Mouse (Mus musculus) splenic B cell, adult 2 months (primary cell): ENCODE measurements at regions not wholly inside any gene's neighbourhood (a gene's known extent, or its start where the extent isn't known, plus 50 kb on each side); places are given as distances from the start of the nearest gene placed in this dataset.

Source experiments
- DNase-seq: peaks from one replicate; pipeline ENCODE4 v3.0.0-alpha.2; 2011; ENCODE audit warnings: low read depth, low spot score
- H3K27me3 ChIP-seq: 2 replicates; pipeline ENCODE4 v1.6.1; 2012; ENCODE audit warnings: mild to moderate bottlenecking, low read length, moderate library complexity, mixed read lengths; ENCODE audit not compliant: control insufficient read depth, poor library complexity, insufficient read depth, severe bottlenecking
- H3K36me3 ChIP-seq: 2 replicates; pipeline ENCODE4 v1.6.1; 2012; ENCODE audit warnings: mild to moderate bottlenecking, low read length, moderate library complexity, mixed read lengths; ENCODE audit not compliant: control insufficient read depth, poor library complexity, insufficient read depth, severe bottlenecking

GRCm38 (mm10) chr6:31083701-31084100 is 124.8 kb upstream of the Klf14 start:
- Histone ChIP-seq H3K36me3 (peaks cover 16% of the 10 kb centered on the region), H3K27me3 (no peaks in the 10 kb centered on the region; the same call in 1 of the 2 replicates)
- no peak for DNase-seq

DNA sequence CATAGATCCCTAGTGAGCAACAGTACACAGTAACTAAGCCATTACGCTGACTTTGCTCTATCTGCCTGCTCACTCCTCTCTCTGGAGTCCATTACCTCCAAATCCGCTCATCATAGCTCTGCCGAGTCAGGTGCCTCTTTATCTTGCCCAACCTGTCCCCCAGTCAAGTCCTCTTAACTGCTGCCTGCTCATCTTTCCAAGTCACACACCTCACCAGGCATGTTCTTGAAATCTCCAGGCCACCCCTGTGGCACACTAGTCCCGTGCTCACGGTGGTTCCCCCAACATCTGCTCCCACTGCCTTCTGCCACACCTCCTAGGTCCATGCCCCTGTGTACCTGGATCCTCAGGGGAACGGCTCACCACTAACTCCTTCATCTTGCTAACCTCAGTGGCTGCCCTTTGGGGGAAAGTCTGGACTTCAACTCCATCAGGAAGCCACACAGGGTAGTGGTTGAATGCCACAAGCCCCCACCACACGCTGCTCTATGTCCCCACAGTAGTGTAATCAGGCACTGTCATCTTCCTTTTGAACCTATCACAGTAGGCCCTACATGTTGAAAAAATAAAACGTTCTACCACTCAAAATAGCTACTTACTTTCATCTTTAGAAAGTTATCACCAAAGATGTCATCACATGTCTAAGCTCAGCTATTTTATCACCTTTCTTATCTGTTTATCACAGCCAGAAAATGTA is 126.3 kb upstream of the Klf14 start:
- Histone ChIP-seq H3K27me3 (no peaks in the 10 kb centered on the region; the same call in 1 of the 2 replicates), H3K36me3 (peaks cover 13% of the 10 kb centered on the region)
- no peak for DNase-seq

- Histone ChIP-seq H3K36me3 (peaks cover 14% of the 10 kb centered on the region), H3K27me3 (no peaks in the 10 kb centered on the region; the same call in 1 of the 2 replicates)
- DNase-seq, result no peak
These were observed 126.9 kb upstream of the Klf14 start for GRCm38 (mm10) chr6:31085760-31086108.

GRCm38 (mm10) chr6:31086283-31086682 is 127.4 kb upstream of the Klf14 start:
- Histone ChIP-seq H3K36me3 (peaks cover 18% of the 10 kb centered on the region), H3K27me3 (no peaks in the 10 kb centered on the region; the same call in 1 of the 2 replicates)
- no peak for DNase-seq

- Histone ChIP-seq H3K36me3 (peaks cover 18% of the 10 kb centered on the region), H3K27me3 (no peaks in the 10 kb centered on the region; the same call in 1 of the 2 replicates)
- DNase-seq, result peak; percentile 54
These were observed 128.0 kb upstream of the Klf14 start for GRCm38 (mm10) chr6:31086798-31087360.

DNA sequence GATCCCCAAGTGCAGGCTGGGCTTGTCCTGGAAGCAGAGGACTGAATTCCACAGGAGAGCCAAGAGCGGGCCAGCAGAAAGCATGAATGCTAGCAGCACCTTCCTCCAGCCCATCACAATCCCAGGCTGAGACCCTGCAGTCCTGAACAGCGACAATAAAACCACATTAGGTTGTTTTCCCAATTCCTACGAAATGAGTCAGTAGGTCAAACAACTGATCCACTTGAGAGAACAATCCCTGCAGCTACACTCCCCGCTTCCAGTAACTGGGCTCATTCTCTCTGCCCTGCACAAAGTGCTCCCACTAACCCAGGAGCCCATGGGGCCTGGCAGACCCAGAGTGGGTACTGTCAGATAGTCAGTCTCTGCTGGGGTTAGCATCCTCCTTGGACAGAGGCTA is 128.6 kb upstream of the Klf14 start:
- H3K27me3 ChIP-seq, result no peaks in the 10 kb centered on the region; the same call in 1 of the 2 replicates
- H3K36me3 ChIP-seq, result peaks cover 21% of the 10 kb centered on the region
- DNase-seq, result no peak

- Histone ChIP-seq H3K27me3 (no peaks in the 10 kb centered on the region; the same call in 1 of the 2 replicates), H3K36me3 (peaks cover 21% of the 10 kb centered on the region)
- peak; percentile 26 for DNase-seq
These were observed 129.5 kb upstream of the Klf14 start for GRCm38 (mm10) chr6:31088147-31088972.

- Histone ChIP-seq H3K27me3 (no peaks in the 10 kb centered on the region; the same call in 1 of the 2 replicates), H3K36me3 (peaks cover 21% of the 10 kb centered on the region)
- no peak for DNase-seq
These were observed 130.1 kb upstream of the Klf14 start for GRCm38 (mm10) chr6:31088973-31089368.

DNA sequence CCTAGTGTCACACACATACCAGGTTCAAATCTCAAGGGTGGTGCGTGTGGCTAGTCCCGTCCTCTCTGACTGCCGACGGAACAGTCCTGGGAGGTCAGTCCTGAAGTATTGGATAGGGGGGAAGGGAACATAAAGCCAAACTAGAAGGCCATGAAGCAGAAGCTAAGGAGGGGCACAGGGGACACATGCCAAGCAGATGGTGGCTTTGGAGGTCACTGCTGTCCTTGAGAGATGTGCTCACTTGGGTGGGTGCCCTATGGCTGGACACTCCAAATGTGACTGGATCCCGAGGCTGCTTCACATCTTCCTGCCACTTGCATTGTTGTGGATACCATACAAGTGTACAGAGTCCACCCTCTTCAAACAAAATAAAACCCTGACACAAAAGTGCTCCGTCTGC is 131.4 kb upstream of the Klf14 start:
- H3K36me3 ChIP-seq, result peaks cover 21% of the 10 kb centered on the region
- DNase-seq, result no peak
- no peaks in the 10 kb centered on the region; the same call in 1 of the 2 replicates for H3K27me3 ChIP-seq

GRCm38 (mm10) chr6:31090791-31091190 is 131.9 kb upstream of the Klf14 start:
- H3K27me3 ChIP-seq, result no peaks in the 10 kb centered on the region; the same call in 1 of the 2 replicates
- no peak for DNase-seq

GRCm38 (mm10) chr6:31092324-31092723 is 133.4 kb upstream of the Klf14 start:
- Histone ChIP-seq H3K36me3 (peaks cover 13% of the 10 kb centered on the region), H3K27me3 (no peaks in the 10 kb centered on the region)
- DNase-seq, result no peak

More at GRCm38 (mm10) chr6:31090791-31091190, 131.9 kb upstream of the Klf14 start:
- peaks cover 21% of the 10 kb centered on the region for H3K36me3 ChIP-seq

- DNase-seq, result no peak
These were observed 133.9 kb upstream of the Klf14 start for GRCm38 (mm10) chr6:31092760-31093159.

DNA sequence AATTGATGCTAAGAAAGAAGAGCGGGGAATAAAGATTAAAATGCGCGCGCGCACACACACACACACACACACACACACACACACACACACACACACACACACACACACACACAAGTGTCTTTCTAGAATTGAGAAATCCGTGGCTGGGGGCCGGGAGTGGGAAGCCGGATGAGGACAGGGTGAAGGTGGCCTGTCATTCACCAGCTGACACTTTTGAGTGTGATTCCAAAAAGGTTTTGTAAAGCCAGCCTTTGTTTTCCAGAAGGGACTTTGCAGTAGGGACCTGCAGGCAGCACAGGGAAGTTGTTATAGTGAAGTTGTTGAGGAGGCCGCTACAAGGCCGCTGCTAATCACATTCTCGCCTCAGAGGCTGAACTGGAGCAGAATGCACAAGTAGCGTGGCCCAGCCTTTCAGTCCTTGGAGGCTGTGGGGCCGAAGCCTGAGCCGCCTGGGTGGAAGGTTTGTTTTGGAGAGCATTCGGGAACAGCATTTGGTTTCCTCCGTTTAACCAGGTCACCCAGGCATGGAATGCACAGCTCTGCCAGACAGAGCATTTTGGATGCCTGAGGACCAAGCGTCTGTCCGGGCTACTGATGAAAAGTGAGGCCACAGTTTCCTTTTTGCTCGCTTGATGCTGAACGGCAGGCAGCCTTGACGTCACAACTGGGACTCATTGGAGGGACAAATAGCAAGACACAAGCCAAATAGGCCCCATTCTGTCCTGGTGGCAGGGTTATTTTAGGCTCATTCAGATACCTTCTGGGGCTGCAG is 137.3 kb upstream of the Klf14 start:
- Histone ChIP-seq H3K36me3 (peaks cover 13% of the 10 kb centered on the region), H3K27me3 (no peaks in the 10 kb centered on the region)
- no peak for DNase-seq

More at GRCm38 (mm10) chr6:31092760-31093159, 133.9 kb upstream of the Klf14 start:
- peaks cover 12% of the 10 kb centered on the region for H3K36me3 ChIP-seq
- no peaks in the 10 kb centered on the region for H3K27me3 ChIP-seq

GRCm38 (mm10) chr6:31096787-31097186 is 137.9 kb upstream of the Klf14 start:
- H3K27me3 ChIP-seq, result no peaks in the 10 kb centered on the region
- H3K36me3 ChIP-seq, result peaks cover 12% of the 10 kb centered on the region
- no peak for DNase-seq
